Mouse (Mus musculus): ENCODE measurements at regions not wholly inside any gene's neighbourhood (a gene's known extent, or its start where the extent isn't known, plus 50 kb on each side); places are given as distances from the start of the nearest gene placed in this dataset.

- DNase-seq (ENCODE audit: low read depth, low spot score), result peak; percentile 13
Measured at GRCm38 (mm10) chr7:36829710-36830109, 131.8 kb downstream of the Tshz3 start.

GRCm38 (mm10) chr7:36830155-36830554 is 132.2 kb downstream of the Tshz3 start:
- DNase-seq (ENCODE audit: low read depth, low spot score), result no peak

GRCm38 (mm10) chr7:36848279-36848678 is 150.4 kb downstream of the Tshz3 start:
- DNase-seq (ENCODE audit: low read depth, low spot score), result no peak

GRCm38 (mm10) chr7:36851275-36851889 is 153.5 kb downstream of the Tshz3 start:
- no peak for DNase-seq (ENCODE audit: low read depth, low spot score)

GRCm38 (mm10) chr7:36854308-36854707 is 156.4 kb downstream of the Tshz3 start:
- DNase-seq (ENCODE audit: low read depth, low spot score), result no peak

GRCm38 (mm10) chr7:36859428-36859827 is 161.5 kb downstream of the Tshz3 start:
- DNase-seq (ENCODE audit: low read depth, low spot score), result no peak

- DNase-seq (ENCODE audit: low read depth, low spot score), result peak; percentile 62
Measured at GRCm38 (mm10) chr7:36862481-36862880, 164.6 kb downstream of the Tshz3 start.

- peak; percentile 76 for DNase-seq (ENCODE audit: low read depth, low spot score)
Measured at GRCm38 (mm10) chr7:36863745-36864144, 165.8 kb downstream of the Tshz3 start.

GRCm38 (mm10) chr7:36864675-36865074 is 166.8 kb downstream of the Tshz3 start:
- peak; percentile 69 for DNase-seq (ENCODE audit: low read depth, low spot score)

- peak; percentile 72 for DNase-seq (ENCODE audit: low read depth, low spot score)
Measured at GRCm38 (mm10) chr7:36866602-36867001, 168.7 kb downstream of the Tshz3 start.

- DNase-seq (ENCODE audit: low read depth, low spot score), result no peak
Measured at GRCm38 (mm10) chr7:36874004-36874403, 176.1 kb downstream of the Tshz3 start.

- DNase-seq (ENCODE audit: low read depth, low spot score), result no peak
Measured at GRCm38 (mm10) chr7:36877686-36878085, 179.8 kb downstream of the Tshz3 start.

GRCm38 (mm10) chr7:36892776-36893500 is 195.0 kb downstream of the Tshz3 start:
- peak; percentile 17 for DNase-seq (ENCODE audit: low read depth, low spot score)

GRCm38 (mm10) chr7:36896339-36896738 is 198.4 kb downstream of the Tshz3 start:
- peak; percentile 14 for DNase-seq (ENCODE audit: low read depth, low spot score)

- no peak for DNase-seq (ENCODE audit: low read depth, low spot score)
Measured at GRCm38 (mm10) chr7:36901537-36901936, 203.6 kb downstream of the Tshz3 start.

GRCm38 (mm10) chr7:36913304-36913703 is 215.4 kb downstream of the Tshz3 start:
- DNase-seq (ENCODE audit: low read depth, low spot score), result peak; percentile 49

GRCm38 (mm10) chr7:36914261-36914660 is 216.3 kb downstream of the Tshz3 start:
- peak; percentile 57 for DNase-seq (ENCODE audit: low read depth, low spot score)

- DNase-seq (ENCODE audit: low read depth, low spot score), result peak; percentile 90
Measured at GRCm38 (mm10) chr7:36915171-36915570, 217.3 kb downstream of the Tshz3 start.

GRCm38 (mm10) chr7:36917011-36917410 is 219.1 kb downstream of the Tshz3 start:
- no peak for DNase-seq (ENCODE audit: low read depth, low spot score)

GRCm38 (mm10) chr7:36919413-36919812 is 221.5 kb downstream of the Tshz3 start:
- no peak for DNase-seq (ENCODE audit: low read depth, low spot score)

GRCm38 (mm10) chr7:36921003-36921402 is 223.1 kb downstream of the Tshz3 start:
- no peak for DNase-seq (ENCODE audit: low read depth, low spot score)

GRCm38 (mm10) chr7:36933490-36933889 is 235.6 kb downstream of the Tshz3 start:
- no peak for DNase-seq (ENCODE audit: low read depth, low spot score)
